ENCODE assay signal across 8 mouse cellular contexts in genomic region chr4:129618786-129619691, GRCm38 (mm10). TPM values are rescaled to one million over a fixed set of nuclear protein-coding genes. Genes with fewer than 3 reads are reported as not detected.
DNase-seq lines count a peak whose midpoint lies in the region; ATAC-seq and TF ChIP-seq lines count a peak whose summit lies in the region.

Iqcc (minus strand) TSS chr4:129619099.

- no peaks in the 10 kb centered on the region for H3K9me3 ChIP-seq in forebrain, embryonic 11.5 days (ENCODE audit: control insufficient read depth, low read length)
- no peaks in the 10 kb centered on the region for H3K9me3 ChIP-seq in heart, embryonic 16.5 days (replicated peaks; ENCODE audit: control insufficient read depth, low read length)
- no peaks in the 10 kb centered on the region for H3K9me3 ChIP-seq in liver, embryonic 16.5 days (replicated peaks; ENCODE audit: control insufficient read depth, low read length)
- no peaks in the 10 kb centered on the region for H3K9me3 ChIP-seq in neural tube, embryonic 13.5 days

- H3K27me3 ChIP-seq in forebrain, embryonic 11.5 days (ENCODE audit: control insufficient read depth, insufficient read depth, low read length), result no peaks in the 10 kb centered on the region
- no peaks in the 10 kb centered on the region for H3K27me3 ChIP-seq in heart, embryonic 16.5 days (ENCODE audit: control insufficient read depth, insufficient read depth, low read length)
- H3K27me3 ChIP-seq in liver, embryonic 16.5 days (ENCODE audit: control insufficient read depth, insufficient read depth, low read depth, low read length), result no peaks in the 10 kb centered on the region
- no peaks in the 10 kb centered on the region for H3K27me3 ChIP-seq in neural tube, embryonic 13.5 days
- H3K27me3 ChIP-seq in testis, adult 2 months (ENCODE audit: control insufficient read depth, insufficient read depth, low read length), result no peaks in the 10 kb centered on the region

- 5% methylated on average over 43 of the region's 44 CpGs for WGBS in forebrain, embryonic 11.5 days
- 4% methylated on average over 43 of the region's 44 CpGs for WGBS in heart, embryonic 16.5 days
- 4% methylated on average over 43 of the region's 44 CpGs for WGBS in liver, embryonic 16.5 days (ENCODE audit: insufficient replicate concordance)
- 4% methylated on average over 44 of the region's 44 CpGs for WGBS in neural tube, embryonic 13.5 days

- peak within 1 kb of the TSS; percentile 65 for H3K4me3 ChIP-seq in forebrain, embryonic 11.5 days (ENCODE audit: low read depth, low read length)
- peak within 1 kb of the TSS; percentile 84 for H3K4me3 ChIP-seq in heart, embryonic 16.5 days (ENCODE audit: low read length)
- H3K4me3 ChIP-seq in liver, embryonic 16.5 days (ENCODE audit: low read depth, low read length), result peak within 1 kb of the TSS; percentile 76
- H3K4me3 ChIP-seq in neural tube, embryonic 13.5 days, result peak within 1 kb of the TSS; percentile 64
- peak within 1 kb of the TSS; percentile 92 for H3K4me3 ChIP-seq in testis, adult 2 months (ENCODE audit: control insufficient read depth, low read depth, low read length)

- peak within 1 kb of the TSS; percentile 93 for H3K4me2 ChIP-seq in forebrain, embryonic 11.5 days (ENCODE audit: low read depth, low read length, severe bottlenecking)
- peak within 1 kb of the TSS; percentile 97 for H3K4me2 ChIP-seq in heart, embryonic 16.5 days (ENCODE audit: low read depth, low read length)
- H3K4me2 ChIP-seq in liver, embryonic 16.5 days (ENCODE audit: low read depth, low read length), result peak within 1 kb of the TSS; percentile 94
- peak within 1 kb of the TSS; percentile 79 for H3K4me2 ChIP-seq in neural tube, embryonic 13.5 days

- peak; percentile 99 for TF ChIP-seq POLR2A in testis, adult 2 months (IDR thresholded peaks at IDR 0.05; ENCODE audit: control insufficient read depth, low read depth, low read length)

- H3K4me1 ChIP-seq in forebrain, embryonic 11.5 days (replicated peaks; ENCODE audit: control insufficient read depth, insufficient read depth, low read length), result peaks cover 16% of the 10 kb centered on the region
- peaks cover 26% of the 10 kb centered on the region for H3K4me1 ChIP-seq in heart, embryonic 16.5 days (ENCODE audit: control insufficient read depth, insufficient read depth, low read length)
- H3K4me1 ChIP-seq in liver, embryonic 16.5 days (ENCODE audit: control insufficient read depth, low read depth, low read length), result peaks cover 25% of the 10 kb centered on the region
- peaks cover 43% of the 10 kb centered on the region for H3K4me1 ChIP-seq in neural tube, embryonic 13.5 days (replicated peaks)
- H3K4me1 ChIP-seq in testis, adult 2 months (ENCODE audit: control insufficient read depth, insufficient read depth, low read length), result peaks cover 23% of the 10 kb centered on the region

- no peak for TF ChIP-seq CTCF in testis, adult 2 months (IDR thresholded peaks at IDR 0.05; ENCODE audit: control insufficient read depth, insufficient read depth, insufficient replicate concordance, low read depth, low read length)

- H3K27ac ChIP-seq in forebrain, embryonic 11.5 days (ENCODE audit: low read depth, low read length), result peak within 1 kb of the TSS; percentile 59
- H3K27ac ChIP-seq in heart, embryonic 16.5 days (ENCODE audit: low read length), result peak within 1 kb of the TSS; percentile 91
- peak within 1 kb of the TSS; percentile 78 for H3K27ac ChIP-seq in liver, embryonic 16.5 days (ENCODE audit: low read length)
- peak within 1 kb of the TSS; percentile 91 for H3K27ac ChIP-seq in neural tube, embryonic 13.5 days (replicated peaks)
- H3K27ac ChIP-seq in testis, adult 2 months (ENCODE audit: control insufficient read depth, insufficient read depth, low read depth, low read length), result peak within 1 kb of the TSS; percentile 93

- peak within 1 kb of the TSS; percentile 90 for H3K9ac ChIP-seq in forebrain, embryonic 11.5 days (ENCODE audit: low read length)
- H3K9ac ChIP-seq in heart, embryonic 16.5 days (ENCODE audit: low read length), result peak within 1 kb of the TSS; percentile 92
- H3K9ac ChIP-seq in liver, embryonic 16.5 days (ENCODE audit: low read depth, low read length), result peak within 1 kb of the TSS; percentile 79
- H3K9ac ChIP-seq in neural tube, embryonic 13.5 days, result peak within 1 kb of the TSS; percentile 92

- peak; percentile 87 to 92 for DNase-seq in CD8-positive naive resting alpha-beta T cell, adult 2 months (ENCODE audit: low read depth in 2 of 2, low spot score in 2 of 2)
- DNase-seq in c-Kit-positive CD71-negative TER-119-negative erythroid progenitor cells, embryonic 14.5 days (ENCODE audit: low read depth), result peak; percentile 84
- peak; percentile 95 for DNase-seq in forebrain, embryonic 11.5 days (ENCODE audit: low spot score)
- DNase-seq in kidney, postnatal 4 days, result peak; percentile 97

- peak; percentile 89 for ATAC-seq in forebrain, embryonic 11.5 days (replicated peaks; ENCODE audit: low FRiP score)
- ATAC-seq in heart, embryonic 16.5 days (replicated peaks; ENCODE audit: extremely low read depth, insufficient read depth, low FRiP score), result peak; percentile 87
- ATAC-seq in liver, embryonic 16.5 days (ENCODE audit: low read depth), result peak; percentile 92
- peak; percentile 90 for ATAC-seq in neural tube, embryonic 13.5 days (ENCODE audit: low read depth)

- H3K36me3 ChIP-seq in forebrain, embryonic 11.5 days (ENCODE audit: control insufficient read depth, insufficient read depth, low read length), result peaks cover 3% of the 10 kb centered on the region; the same call in 1 of the 2 replicates
- peaks cover 14% of the 10 kb centered on the region; the same call in 1 of the 2 replicates for H3K36me3 ChIP-seq in heart, embryonic 16.5 days (ENCODE audit: control insufficient read depth, insufficient read depth)
- no peaks in the 10 kb centered on the region for H3K36me3 ChIP-seq in liver, embryonic 16.5 days (ENCODE audit: control insufficient read depth, insufficient read depth)
- H3K36me3 ChIP-seq in neural tube, embryonic 13.5 days, result peaks cover 31% of the 10 kb centered on the region
- no peaks in the 10 kb centered on the region; the same call in 1 of the 2 replicates for H3K36me3 ChIP-seq in testis, adult 2 months (ENCODE audit: control insufficient read depth, insufficient read depth, low read length)

RNA-seq across cellular contexts. Expression of gene Iqcc, which starts in this region (rescaled TPM):
- polyA plus RNA-seq in forebrain, embryonic 11.5 days (2014; fragmentation: Nextera tagmentation; extraction: Ambion mirVana), result 25.4 and 27.2 TPM in 2 replicates
- 22.7 and 22.9 TPM in 2 replicates for polyA plus RNA-seq in heart, embryonic 16.5 days (2015; fragmentation: Nextera tagmentation; extraction: Ambion mirVana)
- polyA plus RNA-seq in liver, embryonic 16.5 days (2015; fragmentation: Nextera tagmentation; extraction: Ambion mirVana), result 7.5 and 8.0 TPM in 2 replicates
- 34.7 and 35.1 TPM in 2 replicates for polyA plus RNA-seq in neural tube, embryonic 13.5 days (2015; fragmentation: Nextera tagmentation; extraction: Ambion mirVana)
- polyA plus RNA-seq in testis, adult 2 months (2012; rRNA removed), result 45.7 and 46.2 TPM in 2 replicates

Comparison
In these comparisons a context has a peak if more than half of its experiments do, and no peak if none do; other contexts are left out.
1. Peak in every context shown above with its lines: DNase-seq, ATAC-seq, H3K4me3 ChIP-seq and H3K27ac ChIP-seq.